Mouse (Mus musculus) spleen, adult 12 weeks (tissue): ENCODE data around the gene Zcrb1.
A peak's percentile ranks its signal among the peaks of the same experiment; 100 is the strongest.

ENCODE experiments used
- DNase-seq: peaks from one replicate; pipeline ENCODE4 v3.0.0; 2022; ENCODE audit warnings: low spot score

Zcrb1 gene

DNA sequence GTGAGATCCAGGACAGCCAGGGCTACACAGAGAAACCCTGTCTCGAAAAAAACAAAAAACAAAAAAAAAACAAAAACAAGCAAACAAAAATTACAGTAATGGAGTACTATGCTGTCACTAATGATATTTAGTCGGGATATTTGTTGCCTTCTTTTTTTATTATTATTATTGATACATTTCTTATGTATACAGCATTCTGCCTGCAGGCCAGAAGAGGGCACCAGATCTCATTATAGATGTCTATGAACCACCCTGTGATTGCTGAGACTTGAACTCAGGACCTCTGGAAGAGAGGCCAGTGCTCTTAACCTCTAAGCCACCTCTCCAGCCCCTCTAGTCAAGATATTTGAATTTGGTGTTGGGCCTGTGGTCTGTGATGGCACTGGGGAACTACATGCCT lies 26.3 kb downstream of the Zcrb1 start:
- DNase-seq, result no peak

DNA sequence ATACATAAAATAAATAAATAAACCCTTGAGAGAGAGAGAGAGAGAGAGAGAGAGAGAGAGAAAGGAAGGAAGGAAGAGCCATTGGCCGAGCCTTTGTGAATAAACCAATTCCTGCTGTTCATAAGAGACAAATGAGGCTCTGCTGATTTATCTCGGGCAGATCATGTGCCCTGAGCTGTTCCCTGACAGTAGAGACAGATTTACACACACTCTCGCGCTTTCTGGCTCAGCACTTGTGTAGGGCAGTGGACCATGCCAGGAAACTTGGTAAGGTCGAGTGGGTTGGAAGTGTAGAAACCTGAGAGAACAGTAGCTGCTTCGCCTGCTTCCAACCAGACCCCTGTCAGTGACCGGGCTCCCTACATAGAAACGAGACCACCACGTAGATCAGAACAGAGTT lies 29.6 kb downstream of the Zcrb1 start:
- no peak for DNase-seq

DNA sequence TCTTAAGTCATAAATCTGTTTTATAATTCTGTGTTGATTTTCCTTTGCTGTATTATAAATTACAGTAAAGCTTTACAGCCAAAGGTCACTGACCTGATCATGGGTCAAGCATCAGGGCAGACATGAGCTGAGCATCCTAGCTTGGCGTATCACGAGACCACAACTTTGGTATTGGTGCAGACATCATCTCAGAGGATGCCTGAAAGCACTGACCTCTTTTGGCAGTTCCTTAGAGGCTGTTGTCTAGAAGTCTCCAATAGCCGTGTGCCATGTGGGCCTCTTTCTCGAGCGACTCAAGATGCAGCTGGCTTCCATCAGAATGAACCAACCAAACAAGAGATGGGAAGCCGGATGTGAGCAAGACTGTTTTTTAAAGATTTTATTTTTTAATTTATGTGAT lies 32.6 kb downstream of the Zcrb1 start:
- no peak for DNase-seq

DNA sequence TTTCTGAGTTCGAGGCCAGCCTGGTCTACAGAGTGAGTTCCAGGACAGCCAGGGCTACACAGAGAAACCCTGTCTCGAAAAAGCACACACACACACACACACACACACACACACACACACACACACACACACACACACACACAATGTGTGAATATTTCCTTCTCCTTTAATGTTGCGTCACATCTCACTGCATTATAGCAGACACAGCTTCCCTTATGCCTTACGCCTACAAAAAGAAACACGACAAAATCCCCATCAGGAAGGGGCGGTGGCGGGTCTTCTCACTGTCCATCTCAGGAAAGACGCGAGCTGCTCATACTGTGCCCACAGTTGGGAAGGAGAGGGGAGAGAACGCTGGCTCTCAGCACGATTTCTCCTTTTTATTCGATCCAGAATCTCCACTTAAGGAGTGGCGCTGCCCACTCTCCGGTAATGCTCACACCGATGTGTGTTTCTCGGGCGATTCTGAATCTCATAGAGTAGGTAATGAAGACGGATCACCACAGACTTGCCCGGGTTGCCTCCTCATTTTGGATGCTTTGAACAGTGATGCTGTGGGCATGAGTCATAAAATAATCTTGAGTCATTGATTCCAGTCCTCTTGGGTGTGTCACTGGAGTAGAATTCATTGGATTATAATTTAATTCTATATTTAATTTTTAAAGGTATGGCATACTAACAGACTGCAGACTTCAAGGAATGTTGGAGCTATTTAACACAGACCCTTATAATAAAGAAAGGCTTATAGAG lies 39.6 kb downstream of the Zcrb1 start:
- no peak for DNase-seq

DNA sequence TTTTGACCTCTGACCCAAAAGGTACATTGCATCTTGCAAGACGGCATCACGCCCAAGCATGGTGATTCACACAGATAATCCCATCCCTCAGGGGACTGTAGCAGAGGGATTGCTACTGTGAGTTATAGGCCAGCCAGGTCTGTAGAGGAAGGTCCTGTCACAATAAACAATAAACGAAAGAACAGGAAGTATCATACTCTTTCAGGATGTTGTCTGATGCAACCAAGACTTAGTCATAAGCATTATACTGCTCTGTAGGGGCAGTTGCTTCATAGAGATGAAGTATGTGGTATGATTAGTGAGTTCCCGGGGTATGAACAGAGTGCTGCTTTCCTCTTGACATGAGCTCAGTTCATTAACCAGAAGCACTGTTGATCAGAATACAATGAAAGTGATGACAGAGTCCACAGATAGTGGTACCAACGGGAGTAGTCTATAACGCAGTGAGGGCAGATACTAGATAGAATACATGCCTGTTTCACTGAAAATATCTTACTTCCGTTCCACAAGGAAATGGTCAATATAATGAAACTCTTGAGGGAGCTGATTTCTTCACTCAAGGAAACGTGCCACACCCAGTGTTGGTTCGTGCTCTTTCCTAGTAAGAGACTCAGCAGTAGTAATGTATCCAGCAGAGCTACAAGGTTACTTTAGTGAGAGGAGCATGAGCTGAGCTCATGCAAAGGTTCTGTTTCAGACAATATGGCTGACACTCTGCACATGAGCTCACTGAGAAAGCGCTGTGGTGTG lies 57.3 kb downstream of the Zcrb1 start:
- no peak for DNase-seq

DNA sequence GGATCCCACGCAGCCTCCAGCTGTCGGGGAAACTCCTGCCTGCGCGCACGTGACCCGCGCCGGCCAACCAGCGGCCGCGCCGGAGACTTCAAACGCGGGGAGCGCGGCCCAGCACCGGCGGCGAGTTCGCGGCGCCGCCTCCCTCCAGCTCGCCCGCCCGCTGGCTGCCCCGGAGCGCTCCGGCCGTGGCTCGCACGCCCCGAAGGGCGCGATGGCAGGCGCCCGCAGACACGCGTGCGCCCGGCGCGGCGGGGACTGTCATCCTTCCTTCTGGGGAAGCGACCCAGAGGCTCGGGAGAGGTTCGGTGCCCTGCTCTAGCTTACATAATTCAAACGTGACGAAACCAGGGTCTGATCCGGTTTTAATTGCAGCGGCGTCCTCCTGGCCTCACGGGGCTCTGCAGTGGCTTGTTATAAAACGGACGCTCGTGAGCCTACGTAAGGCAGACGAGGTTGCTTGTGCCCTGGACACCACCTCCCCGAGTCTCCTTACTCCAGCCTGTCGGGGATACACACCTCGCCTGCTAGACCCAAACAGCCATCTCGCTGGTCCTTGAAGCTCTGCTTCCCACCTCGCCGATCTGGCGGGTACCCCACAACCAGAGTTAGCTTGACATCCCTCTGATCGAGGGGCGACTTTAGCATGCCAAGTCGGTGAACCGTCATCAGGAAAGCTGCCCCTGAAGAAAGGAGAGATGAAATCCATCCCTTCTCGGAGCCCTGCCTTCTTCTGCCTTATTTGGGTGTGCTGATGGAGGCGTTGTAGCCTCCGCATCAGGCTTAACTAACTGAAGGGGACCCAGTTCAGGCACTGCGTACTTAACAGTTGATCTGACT lies 61.0 kb downstream of the Zcrb1 start, which contains the start of gene Yaf2:
Gene Yaf2 (minus strand): TSS at position 11 of the 837 bp plus-strand sequence.
- peak; percentile 82 for DNase-seq

DNA sequence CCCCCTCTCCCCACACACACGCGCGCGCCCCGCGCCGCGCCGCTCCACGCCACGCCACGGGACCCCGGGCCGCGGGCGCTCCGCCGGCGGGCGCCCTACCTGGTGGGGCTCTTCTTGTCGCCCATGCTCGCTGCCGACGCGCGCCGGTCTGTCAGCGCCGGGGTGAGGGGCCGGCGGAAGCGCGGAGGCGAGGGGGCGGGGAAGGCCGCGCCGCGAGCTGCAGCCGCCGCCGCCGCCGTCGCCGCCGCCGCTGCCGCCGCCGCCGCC lies 61.5 kb downstream of the Zcrb1 start:
- no peak for DNase-seq
